ENCODE assay signal across 29 mouse cellular contexts in genomic region chr11:97128956-97129355, GRCm38 (mm10). TPM values are rescaled to one million over a fixed set of nuclear protein-coding genes. Genes with fewer than 3 reads are reported as not detected.
DNase-seq lines count a peak whose midpoint lies in the region; ATAC-seq and TF ChIP-seq lines count a peak whose summit lies in the region.
"Had no signal": no experiment of that assay in that cellular context is flagged by ENCODE, and none has a peak within 500 bp of the region (broad histone marks: within the 10 kb centered on the region; RNA-seq: fewer than 3 reads in every experiment).

No protein-coding gene starts in this region.

- H3K79me2 ChIP-seq in C2C12 (ENCODE audit: control insufficient read depth, insufficient read depth) (no peaks in the 10 kb centered on the region), CH12.LX (replicated peaks; ENCODE audit: control insufficient read depth, extremely low read depth, insufficient read depth, poor library complexity, severe bottlenecking) (no peaks in the 10 kb centered on the region)

- TF ChIP-seq EP300 in CH12.LX (IDR thresholded peaks at IDR 0.05; ENCODE audit: low read length): peak; percentile 93

- no peak overlapping the region for H3ac ChIP-seq in C2C12 (ENCODE audit: control insufficient read depth, insufficient read length, low read depth)

- dilution Hi-C loops in CH12.LX (cut with MboI; ENCODE audit: extremely low pct_ligation_motif_present, extremely low pct_unique_long_range_greater_than_20kb, low sequenced_read_pairs): no loop called here

- H3K4me3 ChIP-seq in C2C12 (ENCODE audit: insufficient read depth, poor library complexity, severe bottlenecking) (no peak overlapping the region), CH12.LX (replicated peaks in 1 of 3; ENCODE audit: low read depth in 2 of 3, low read length in 2 of 3, poor library complexity in 1 of 3) (no peak overlapping the region)
- H3K4me3 ChIP-seq: forebrain, embryonic 10.5 days; forebrain, embryonic 13.5 days; hindbrain, embryonic 12.5 days had no signal

- H3K79me3 ChIP-seq in C2C12 (ENCODE audit: low read depth): no peaks in the 10 kb centered on the region

- ATAC-seq in granulocyte monocyte progenitor cell, adult 5-6 weeks (replicated peaks; ENCODE audit: poor library complexity, severe bottlenecking): peak; percentile 35; the same call in 1 of the 2 replicates
- no peak for ATAC-seq in cerebellum, adult (ENCODE audit: insufficient number of reproducible peaks, low FRiP score, low TSS enrichment)
- ATAC-seq: CD4-positive, CD25-positive, alpha-beta regulatory T cell, adult 4 months; forebrain, embryonic 13.5 days; forebrain, embryonic 16.5 days; hindbrain, embryonic 16.5 days; inflammation-experienced regulatory T-cells, adult 6 months; intestine, embryonic 16.5 days; Patski had no signal

- TF ChIP-seq RAD21 in CH12.LX (IDR thresholded peaks at IDR 0.05; ENCODE audit: low read depth, low read length): no peak; the same call in 1 of the 2 replicates

- H3K4me2 ChIP-seq in CH12.LX (ENCODE audit: insufficient read depth, low read depth, poor library complexity, severe bottlenecking): peak overlapping the region; percentile 88
- H3K4me2 ChIP-seq: forebrain, embryonic 13.5 days; heart, embryonic 11.5 days; hindbrain, embryonic 12.5 days had no signal

- H3K9me3 ChIP-seq in CH12.LX (replicated peaks; ENCODE audit: low read length): no peaks in the 10 kb centered on the region
- H3K9me3 ChIP-seq: forebrain, embryonic 10.5 days; forebrain, embryonic 13.5 days; hindbrain, embryonic 12.5 days had no signal

- H3K27me3 ChIP-seq in C2C12 (ENCODE audit: control insufficient read depth, insufficient read depth, insufficient read length) (peaks cover 34% of the 10 kb centered on the region), CH12.LX (replicated peaks) (no peaks in the 10 kb centered on the region)

- DNase-seq in CH12.LX (ENCODE audit: extremely low read depth): peak; percentile 79
- DNase-seq in naive thymus-derived CD4-positive, alpha-beta T cell, adult 2 months (ENCODE audit: low read depth): peak; percentile 29
- no peak for DNase-seq in urinary bladder, adult 2 months (ENCODE audit: low spot score)
- DNase-seq in spleen, postnatal 36 days (ENCODE audit: low spot score in 2 of 2): no peak
- DNase-seq: adrenal gland, postnatal 10 days; adrenal gland, postnatal 36 days; cerebellum, adult 11 months; cerebellum, adult 2 months; cerebellum, adult 9-11 months; cerebellum, postnatal 36 days; gastrocnemius, postnatal 10 days; gastrocnemius, postnatal 36 days; heart, adult 11 months had no signal

- peak overlapping the region; percentile 77 for H3K27ac ChIP-seq in CH12.LX (ENCODE audit: insufficient read depth, low read depth)
- H3K27ac ChIP-seq: forebrain, embryonic 10.5 days; forebrain, embryonic 13.5 days; hindbrain, embryonic 12.5 days had no signal

- TF ChIP-seq POLR2A in CH12.LX (IDR thresholded peaks at IDR 0.05; ENCODE audit: low read depth, low read length): peak; percentile 25; the same call in 1 of the 2 replicates

- H3K9ac ChIP-seq in CH12.LX (ENCODE audit: insufficient read depth, low read depth): peak overlapping the region; percentile 24
- H3K9ac ChIP-seq: forebrain, embryonic 13.5 days; hindbrain, embryonic 12.5 days had no signal

- TF ChIP-seq CTCF in C2C12 (IDR thresholded peaks at IDR 0.05; ENCODE audit: control insufficient read depth, insufficient read depth, insufficient read length) (no peak), CH12.LX (conservative IDR thresholded peaks at IDR 0.05 in 1 of 2, IDR thresholded peaks at IDR 0.05 in 1 of 2; ENCODE audit: low read depth in 2 of 2, low read length in 2 of 2) (no peak)

- H3K4me1 ChIP-seq in CH12.LX (ENCODE audit: control insufficient read depth in 1 of 2, insufficient read depth in 2 of 2): peaks cover 65 to 95% of the 10 kb centered on the region in 2 experiments

- no peaks in the 10 kb centered on the region for H3K36me3 ChIP-seq in C2C12 (ENCODE audit: control insufficient read depth, insufficient read depth)
- H3K36me3 ChIP-seq in CH12.LX (replicated peaks in 1 of 2; ENCODE audit: control insufficient read depth in 1 of 2, insufficient read depth in 1 of 2, low read length in 1 of 2): no peaks in the 10 kb centered on the region
- H3K36me3 ChIP-seq: forebrain, embryonic 10.5 days; hindbrain, embryonic 12.5 days had no signal

- in situ Hi-C loops in CH12.LX (cut with MboI; ENCODE audit: low pct_ligation_motif_present, low pct_unique_long_range_greater_than_20kb, low sequenced_read_pairs): no loop called here

TF ChIP-seq in C2C12, 6 proteins besides CTCF, POLR2A, EP300 and RAD21:
- peak; percentile 74 for TF ChIP-seq CEBPB (IDR thresholded peaks at IDR 0.05; ENCODE audit: low read depth)
- no peak for TF ChIP-seq FOSL1 (IDR thresholded peaks at IDR 0.05; ENCODE audit: insufficient read depth, low read length, poor library complexity, severe bottlenecking)

TF ChIP-seq in CH12.LX, 34 proteins besides CTCF, POLR2A, EP300 and RAD21:
- TF ChIP-seq KAT2A (IDR thresholded peaks at IDR 0.05; ENCODE audit: insufficient replicate concordance, low read length) (0 out of 2 replicates have a peak, but pooled peaks have one; percentile 55), SMC3 (IDR thresholded peaks at IDR 0.05; ENCODE audit: low read depth, low read length) (0 out of 2 replicates have a peak, but pooled peaks have one; percentile 1), USF2 (conservative IDR thresholded peaks at IDR 0.05; ENCODE audit: low read depth, low read length) (no peak), PAX5 (IDR thresholded peaks at IDR 0.05; ENCODE audit: low read length) (no peak), MAFK (IDR thresholded peaks at IDR 0.05; ENCODE audit: insufficient replicate concordance, low read length) (peak; percentile 69), ELF1 (IDR thresholded peaks at IDR 0.05; ENCODE audit: low read depth, low read length) (no peak), BHLHE40 (IDR thresholded peaks at IDR 0.05; ENCODE audit: low read depth, low read length) (peak; percentile 50; the same call in 1 of the 2 replicates), ETS1 (conservative IDR thresholded peaks at IDR 0.05; ENCODE audit: low read depth, low read length) (peak; percentile 52; the same call in 1 of the 2 replicates), UBTF (IDR thresholded peaks at IDR 0.05; ENCODE audit: low read depth, low read length) (0 out of 2 replicates have a peak, but pooled peaks have one; percentile 33), IRF4 (IDR thresholded peaks at IDR 0.05; ENCODE audit: low read depth, low read length) (peak; percentile 90), JUND (conservative IDR thresholded peaks at IDR 0.05; ENCODE audit: low read depth, low read length) (peak; percentile 84), ZC3H11A (IDR thresholded peaks at IDR 0.05; ENCODE audit: low read depth, low read length) (no peak), HCFC1 (IDR thresholded peaks at IDR 0.05; ENCODE audit: low read depth, low read length) (no peak), RCOR1 (conservative IDR thresholded peaks at IDR 0.05; ENCODE audit: low read depth, low read length) (peak; percentile 88), CHD2 (IDR thresholded peaks at IDR 0.05; ENCODE audit: low read length) (no peak), JUN (IDR thresholded peaks at IDR 0.05; ENCODE audit: insufficient read depth, low read depth, low read length) (peak; percentile 76), MEF2A (IDR thresholded peaks at IDR 0.05; ENCODE audit: borderline replicate concordance, low read depth, low read length) (peak; percentile 75), TCF12 (IDR thresholded peaks at IDR 0.05; ENCODE audit: low read depth, low read length) (peak; percentile 69), ZKSCAN1 (IDR thresholded peaks at IDR 0.05; ENCODE audit: borderline replicate concordance, low read depth, low read length) (no peak), USF1 (IDR thresholded peaks at IDR 0.05; ENCODE audit: low read depth, low read length) (no peak)

RNA-seq across cellular contexts. Expression of gene Tbx21, which starts 13.8 kb away (rescaled TPM):
- not detected for polyA plus RNA-seq in C2C12 (2012; fragmentation: generic; extraction: Trizol)
- 0.08 TPM in 2 replicates for total RNA-seq in CH12.LX (2012; rRNA removed)
- not detected in 2 replicates for total RNA-seq in CH12.LX (2014; rRNA removed)
- 0.09 TPM in 1 of 2 replicates, not detected in the other for polyA plus RNA-seq in CH12.LX (2012; ENCODE audit: insufficient read length, low read depth)
- total RNA-seq in granulocyte monocyte progenitor cell, adult 5-6 weeks (2014; fragmentation: Nextera tagmentation): not detected in 2 replicates
- total RNA-seq in granulocyte monocyte progenitor cell, adult 5-6 weeks (2017): 0.26 TPM in 1 of 2 replicates, not detected in the other
- polyA plus RNA-seq in urinary bladder, adult 2 months (2012; rRNA removed): 1.1 and 1.4 TPM in 2 replicates
- total RNA-seq: heart, postnatal 25 days had no signal
- polyA plus RNA-seq: embryonic facial prominence, embryonic 11.5 days; heart, embryonic 11.5 days; heart, postnatal 0 days; Patski had no signal

RNA-seq across cellular contexts. Expression of gene Tbkbp1, which starts 22.3 kb away (rescaled TPM):
- polyA plus RNA-seq in C2C12 (2012; fragmentation: generic; extraction: Trizol) (0.46 TPM), CH12.LX (2012; ENCODE audit: insufficient read length, low read depth) (5.2 and 5.7 TPM in 2 replicates)
- total RNA-seq in CH12.LX (2012; rRNA removed) (2.1 and 3.1 TPM in 2 replicates), CH12.LX (2014; rRNA removed) (0.44 and 1.2 TPM in 2 replicates)
- total RNA-seq in granulocyte monocyte progenitor cell, adult 5-6 weeks (2014; fragmentation: Nextera tagmentation): 8.0 and 8.5 TPM in 2 replicates
- total RNA-seq in granulocyte monocyte progenitor cell, adult 5-6 weeks (2017): 1.1 and 6.6 TPM in 2 replicates
- 21.3 and 31.5 TPM in 2 replicates for polyA plus RNA-seq in urinary bladder, adult 2 months (2012; rRNA removed)

RNA-seq across cellular contexts. Expression of gene Kpnb1, which starts 58.7 kb away (rescaled TPM):
- 180 TPM for polyA plus RNA-seq in C2C12 (2012; fragmentation: generic; extraction: Trizol)
- total RNA-seq in CH12.LX (2012; rRNA removed): 194 and 264 TPM in 2 replicates
- total RNA-seq in CH12.LX (2014; rRNA removed): 234 and 260 TPM in 2 replicates
- 411 and 465 TPM in 2 replicates for polyA plus RNA-seq in CH12.LX (2012; ENCODE audit: insufficient read length, low read depth)
- total RNA-seq in granulocyte monocyte progenitor cell, adult 5-6 weeks (2014; fragmentation: Nextera tagmentation): 165 and 169 TPM in 2 replicates
- 300 and 382 TPM in 2 replicates for total RNA-seq in granulocyte monocyte progenitor cell, adult 5-6 weeks (2017)
- 70.8 and 80.2 TPM in 2 replicates for polyA plus RNA-seq in urinary bladder, adult 2 months (2012; rRNA removed)

Comparison
In these comparisons a context has a peak if more than half of its experiments do, and no peak if none do; other contexts are left out.
1. DNase-seq: peak in CH12.LX (single experiment) and naive thymus-derived CD4-positive, alpha-beta T cell, adult 2 months (single experiment); none in urinary bladder, adult 2 months (single experiment) and spleen, postnatal 36 days (0 of 2).